Mouse (Mus musculus) layer of hippocampus, adult 8-10 months (tissue): ENCODE results near the gene 4833427G06Rik. TPM values are rescaled to one million over a fixed set of nuclear protein-coding genes. Genes with fewer than 3 reads are reported as not detected.
A peak's percentile ranks its signal among the peaks of the same experiment; 100 is the strongest.
"Not testable (repeated sequence)": the region's sequence is repeated elsewhere in the genome, so short reads cannot be mapped to it uniquely, and the experiment has no call there.

ENCODE experiments used
- DNase-seq, 2 experiments: peaks; one replicate each; pipeline ENCODE4 v3.0.0; 2022; ENCODE audit warnings: low spot score in 2 of 2
- total RNA-seq, 4 experiments: library from RNA; stranded (reverse); gene quantifications; 2 replicates each; pipeline ENCODE4 v1.2.4; 2022

Gene 4833427G06Rik
- total RNA-seq, result under 1 TPM in 2 of 4 experiments, not detected in 2; 0.34 to 0.49 TPM

DNA sequence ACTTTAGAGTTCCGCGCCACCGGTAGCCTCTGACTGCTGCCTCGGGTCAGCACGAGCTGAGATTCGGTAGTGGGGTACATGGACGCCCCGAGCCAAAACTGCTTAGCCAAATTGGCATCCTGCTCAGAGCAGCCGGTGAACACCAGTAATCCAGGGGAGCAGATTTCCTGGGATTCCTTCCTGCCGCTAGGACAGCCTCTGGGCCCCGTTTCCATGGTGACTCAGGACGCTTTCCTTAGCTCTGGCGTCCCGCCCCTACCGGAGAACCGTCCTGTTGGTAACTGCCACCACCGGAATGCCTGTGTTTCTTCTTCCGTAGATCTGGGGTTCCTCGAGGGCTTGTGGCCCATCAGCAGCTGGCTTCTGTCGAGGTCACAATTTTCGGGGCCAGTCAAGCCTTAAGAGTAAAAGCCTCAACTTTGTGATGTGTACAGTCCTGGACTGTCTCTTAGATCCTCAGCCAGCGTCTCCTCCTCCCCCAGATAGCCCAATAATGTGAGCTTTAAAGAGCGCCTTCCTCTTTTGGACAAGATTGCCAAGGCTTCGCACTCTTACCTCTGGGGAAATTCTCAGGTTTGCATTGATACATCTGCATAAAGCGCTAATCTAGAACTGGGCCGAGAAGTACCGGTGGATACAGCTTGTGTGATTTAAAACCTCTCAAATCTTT is at the start of gene 4833427G06Rik:
4833427G06Rik (minus strand) TSS at position 323 of the 670 bp plus-strand sequence.
- peak in 1 of 2 experiments; percentile 26 for DNase-seq

DNA sequence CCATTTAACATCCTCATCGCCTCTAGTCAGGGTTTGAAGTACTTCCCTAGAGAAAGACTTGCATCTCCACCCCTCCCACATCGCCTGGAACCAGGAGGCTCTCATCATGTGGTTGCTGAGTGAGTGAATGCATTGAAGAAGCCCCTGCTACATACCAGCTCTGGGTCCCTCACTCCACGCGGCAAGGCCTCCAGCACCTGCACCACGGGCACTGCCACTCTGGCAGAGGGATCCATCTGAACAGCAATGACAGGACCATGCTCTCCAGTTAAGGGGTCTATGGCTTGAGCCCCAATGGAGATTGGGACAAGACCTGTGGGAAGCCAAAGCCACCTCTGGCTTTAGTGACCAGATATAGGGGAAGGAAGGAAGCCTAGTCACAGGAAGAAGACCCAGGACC is 45.4 kb upstream of the 4833427G06Rik start:
- DNase-seq, result no peak

DNA sequence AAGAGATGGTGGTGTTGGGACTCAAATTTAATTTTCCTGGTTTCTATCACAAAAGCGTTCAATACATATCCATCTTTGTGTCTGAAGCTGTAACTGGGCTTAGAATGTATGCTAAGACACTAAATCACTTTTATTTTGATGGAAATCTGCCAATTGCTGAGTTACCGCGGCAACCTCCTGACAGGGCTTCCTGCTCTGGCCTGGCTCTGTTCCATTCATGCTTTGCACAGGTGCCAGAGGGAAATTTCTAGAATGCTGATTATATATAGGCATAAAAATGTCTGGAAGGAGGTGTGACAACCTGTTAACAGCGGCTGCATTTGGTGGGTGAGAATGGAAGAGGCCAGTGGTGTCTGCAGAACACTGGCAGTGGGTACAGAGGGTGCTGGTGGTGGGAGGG is 44.6 kb upstream of the 4833427G06Rik start:
- DNase-seq, result no peak

DNA sequence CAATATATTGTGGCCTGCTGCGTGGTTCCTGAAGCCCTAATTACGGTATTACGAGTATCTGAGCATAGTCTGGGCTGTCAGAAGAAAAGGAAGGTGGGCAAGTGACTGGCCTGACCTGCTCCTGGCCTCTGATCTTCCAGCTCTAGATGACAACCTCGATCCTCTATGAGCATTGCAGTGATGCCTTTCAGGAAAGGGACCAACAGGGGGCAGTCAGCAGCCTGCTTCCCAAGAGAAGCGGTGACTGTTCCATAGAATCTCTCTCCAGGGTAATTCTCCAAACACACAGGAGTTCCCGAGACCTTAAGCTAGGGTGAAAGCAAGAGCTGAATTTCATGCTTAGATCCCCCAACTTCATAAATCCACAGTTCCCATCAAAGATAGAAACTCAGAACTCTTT is 42.3 kb upstream of the 4833427G06Rik start:
- no peak for DNase-seq

DNA sequence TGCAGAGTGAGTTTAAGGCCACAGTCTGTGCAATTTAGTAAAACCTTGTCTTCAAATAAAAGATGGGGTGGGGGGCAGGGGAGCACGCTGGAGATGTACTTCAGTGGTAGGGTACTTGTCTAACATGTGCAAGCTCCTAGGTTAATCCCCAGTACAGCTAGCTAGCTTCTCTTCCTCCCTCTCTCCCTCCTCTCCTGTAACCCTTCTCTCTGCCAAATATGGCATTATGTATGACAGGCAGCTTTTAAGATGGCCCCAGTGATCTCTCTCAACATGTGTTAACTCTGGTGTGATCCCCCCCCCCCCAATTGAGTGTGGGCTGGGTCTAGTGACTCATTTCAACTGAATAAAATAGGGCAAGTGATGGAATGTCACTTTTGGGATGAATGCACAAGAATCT is 41.6 kb upstream of the 4833427G06Rik start:
- DNase-seq, result no peak

DNA sequence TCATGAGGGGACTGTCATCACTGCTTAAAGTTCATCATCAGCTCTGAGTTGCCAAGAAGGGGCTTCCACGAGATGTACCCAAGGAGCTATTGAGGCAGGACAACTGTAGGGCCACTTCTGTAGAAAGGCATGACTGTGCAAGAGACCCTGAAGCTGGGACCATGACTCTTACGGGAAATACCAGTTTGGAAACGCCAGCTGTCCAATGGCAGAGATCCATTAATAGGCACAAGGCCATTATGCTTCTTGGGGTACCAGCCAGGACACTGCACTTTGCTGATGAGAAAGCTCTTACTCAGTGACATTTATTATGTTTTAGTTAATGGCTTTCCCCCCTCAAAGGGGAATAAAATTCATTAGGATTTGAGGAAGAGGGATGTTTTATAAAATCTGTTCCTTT is 38.8 kb upstream of the 4833427G06Rik start:
- no peak for DNase-seq

DNA sequence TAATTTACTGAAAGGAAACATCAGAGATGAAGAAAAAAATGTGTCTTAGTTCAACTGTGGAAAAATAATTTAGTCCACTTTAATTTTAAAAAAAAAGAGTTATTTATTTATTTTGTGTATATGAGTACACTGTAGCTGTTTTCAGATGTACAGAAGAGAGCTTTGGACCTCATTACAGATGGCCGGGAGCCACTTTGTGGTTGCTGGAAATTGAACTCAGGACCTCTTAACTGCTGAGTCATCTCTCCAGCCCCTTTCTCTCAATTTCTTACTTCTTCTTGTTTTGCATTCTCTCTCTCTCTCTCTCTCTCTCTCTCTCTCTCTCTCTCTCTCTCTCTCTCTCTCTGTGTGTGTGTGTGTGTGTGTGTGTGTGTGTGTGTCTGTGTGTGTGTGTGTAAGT is 37.5 kb upstream of the 4833427G06Rik start:
- DNase-seq, result not testable (repeated sequence)

DNA sequence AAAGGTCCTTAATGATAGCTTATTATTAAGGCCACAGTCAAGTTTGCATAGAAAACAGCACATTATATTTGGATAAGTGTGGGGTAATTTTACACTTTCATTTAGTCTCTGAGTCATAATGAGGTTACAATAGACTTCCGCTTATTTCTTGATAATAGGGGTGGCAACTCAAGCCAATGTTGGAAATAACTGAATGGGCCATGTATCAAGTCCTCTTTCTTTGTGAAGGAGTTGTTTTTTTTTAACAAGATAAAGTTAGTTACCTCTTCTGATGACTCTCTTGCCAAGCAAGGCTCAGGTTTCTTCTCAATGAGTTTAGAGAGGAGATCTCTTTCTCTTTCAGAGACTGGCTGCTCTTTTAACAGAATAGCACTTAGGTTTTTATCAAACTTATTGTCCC is 36.4 kb upstream of the 4833427G06Rik start:
- DNase-seq, result no peak

DNA sequence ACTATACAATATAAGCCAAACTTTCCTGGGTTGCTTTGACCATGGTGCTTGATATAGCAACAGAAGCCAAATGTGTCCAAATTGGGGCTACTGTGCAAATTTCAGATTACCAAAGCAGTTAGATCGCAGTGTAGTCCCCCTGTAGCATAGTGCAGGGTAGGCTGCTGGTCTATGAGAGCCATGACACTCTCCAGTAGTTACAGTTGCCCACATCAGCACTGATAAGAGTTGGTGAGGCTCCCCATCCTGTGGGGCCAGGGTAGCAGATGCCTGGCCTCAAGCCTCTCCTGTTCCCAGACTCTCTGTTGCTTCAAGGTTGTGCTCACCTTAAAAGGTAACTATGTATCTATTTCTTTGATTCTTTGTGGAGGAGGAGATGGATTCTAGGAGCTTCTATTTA is 36.0 kb upstream of the 4833427G06Rik start:
- no peak for DNase-seq

DNA sequence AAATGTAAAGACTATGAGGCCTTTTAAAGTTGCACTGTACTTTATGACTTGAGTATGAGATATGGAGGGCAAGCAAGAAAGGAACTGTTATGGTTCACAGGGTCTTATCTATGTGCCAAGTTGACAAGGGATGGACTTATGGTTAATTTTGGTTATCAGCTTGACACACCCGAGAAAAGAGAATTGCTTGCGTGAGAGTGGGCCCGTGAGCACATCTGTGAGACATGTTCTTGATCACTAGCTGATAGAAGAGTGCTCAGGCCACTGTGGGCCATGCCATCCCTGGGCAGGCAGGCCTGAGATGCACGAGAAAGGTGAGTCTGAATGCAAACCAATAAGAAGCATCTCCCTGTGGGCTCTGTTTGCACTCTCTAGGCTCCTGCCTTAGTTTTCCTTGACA is 35.6 kb upstream of the 4833427G06Rik start:
- no peak for DNase-seq

DNA sequence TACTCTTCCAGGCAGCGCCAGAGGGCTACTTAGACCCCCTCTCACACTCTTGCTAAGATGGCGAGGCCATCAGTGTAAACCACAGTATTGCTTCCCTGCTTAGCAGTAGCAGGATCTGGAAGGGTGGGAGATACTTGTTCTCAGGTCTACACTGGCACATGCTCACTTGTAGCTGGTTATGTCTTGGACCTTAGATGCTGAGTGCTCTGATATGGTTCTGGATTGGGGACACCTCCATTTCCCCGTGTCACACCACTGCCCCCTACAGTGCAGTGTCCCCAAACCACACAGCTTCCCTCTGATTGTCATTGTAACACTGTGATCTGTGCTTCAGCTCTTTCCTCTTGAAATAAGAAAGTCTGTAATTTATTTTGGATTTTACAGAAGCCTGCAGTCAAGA is 35.1 kb upstream of the 4833427G06Rik start:
- peak in 1 of 2 experiments; percentile 20 for DNase-seq

DNA sequence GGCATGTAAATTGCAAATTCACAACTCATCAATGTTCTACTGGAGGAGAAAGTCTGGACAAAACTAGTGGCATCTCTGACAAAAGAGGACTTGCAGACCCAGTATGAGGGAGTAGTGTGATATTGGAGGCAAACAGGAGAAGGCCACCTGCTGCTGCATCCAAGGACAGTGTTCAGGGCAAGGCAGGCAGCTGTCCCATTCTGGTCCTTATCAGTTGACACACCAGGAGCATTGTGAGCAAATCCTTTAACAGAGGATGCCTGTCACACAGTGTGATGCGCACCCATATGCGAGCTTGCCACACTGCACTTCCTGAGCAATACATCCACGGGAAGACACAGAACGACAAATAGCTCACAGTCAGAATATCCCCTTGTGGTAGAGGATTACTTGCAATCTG is 12.9 kb upstream of the 4833427G06Rik start:
- DNase-seq, result no peak

DNA sequence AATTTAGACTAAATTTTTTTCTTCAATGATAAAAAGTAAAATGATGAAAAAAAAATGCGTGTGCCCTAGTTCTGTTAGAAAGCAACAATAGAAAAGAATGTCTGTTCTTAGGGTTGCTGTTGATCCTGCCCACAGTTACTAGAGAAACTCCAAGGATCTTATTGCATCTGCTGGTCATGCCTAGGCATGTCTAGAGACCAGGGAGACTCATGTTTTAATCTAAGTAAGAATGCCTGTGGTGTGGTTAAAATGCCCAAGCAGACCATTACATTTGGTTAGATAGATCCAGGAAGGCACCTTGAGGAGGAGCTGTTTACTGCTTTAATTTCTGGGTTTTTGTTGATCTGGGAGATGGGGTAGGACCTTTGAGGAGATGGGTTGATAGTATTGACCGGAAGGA is 3.9 kb upstream of the 4833427G06Rik start:
- no peak for DNase-seq

DNA sequence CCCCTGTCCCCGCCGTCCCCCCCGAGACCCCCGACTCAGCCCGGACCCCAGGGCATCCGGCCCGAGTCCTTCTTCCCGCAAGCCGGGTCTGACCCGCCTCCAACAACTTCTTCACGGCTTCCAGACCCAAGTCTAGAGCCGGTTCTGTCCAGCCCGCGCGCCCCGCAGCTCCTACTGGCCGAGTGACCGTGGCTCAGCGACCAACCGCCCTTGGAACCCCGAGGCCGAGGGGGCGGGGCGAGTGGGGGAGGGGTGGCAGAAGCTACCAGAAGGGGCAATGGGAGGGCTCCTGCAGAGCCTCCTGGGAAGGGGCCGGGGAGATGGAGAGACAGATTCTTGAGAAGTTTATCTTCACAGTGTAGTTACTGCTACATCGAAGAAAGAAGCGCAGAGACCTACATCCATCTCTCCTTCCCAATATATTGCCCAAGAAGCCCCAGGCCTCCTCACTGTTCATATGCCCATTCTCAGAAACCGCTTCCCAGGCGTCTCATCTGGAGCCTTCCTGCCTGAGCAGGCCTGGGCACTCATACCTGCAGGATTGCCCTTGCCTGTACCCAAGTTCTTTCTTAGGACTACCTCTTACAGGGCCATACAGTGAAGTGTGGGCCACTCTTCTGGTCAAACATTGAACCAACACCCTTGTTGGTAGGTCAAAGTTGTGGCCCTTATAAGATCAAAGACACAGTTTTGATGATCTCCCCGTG is 2.1 kb upstream of the 4833427G06Rik start:
- peak in 1 of 2 experiments; percentile 3 for DNase-seq

DNA sequence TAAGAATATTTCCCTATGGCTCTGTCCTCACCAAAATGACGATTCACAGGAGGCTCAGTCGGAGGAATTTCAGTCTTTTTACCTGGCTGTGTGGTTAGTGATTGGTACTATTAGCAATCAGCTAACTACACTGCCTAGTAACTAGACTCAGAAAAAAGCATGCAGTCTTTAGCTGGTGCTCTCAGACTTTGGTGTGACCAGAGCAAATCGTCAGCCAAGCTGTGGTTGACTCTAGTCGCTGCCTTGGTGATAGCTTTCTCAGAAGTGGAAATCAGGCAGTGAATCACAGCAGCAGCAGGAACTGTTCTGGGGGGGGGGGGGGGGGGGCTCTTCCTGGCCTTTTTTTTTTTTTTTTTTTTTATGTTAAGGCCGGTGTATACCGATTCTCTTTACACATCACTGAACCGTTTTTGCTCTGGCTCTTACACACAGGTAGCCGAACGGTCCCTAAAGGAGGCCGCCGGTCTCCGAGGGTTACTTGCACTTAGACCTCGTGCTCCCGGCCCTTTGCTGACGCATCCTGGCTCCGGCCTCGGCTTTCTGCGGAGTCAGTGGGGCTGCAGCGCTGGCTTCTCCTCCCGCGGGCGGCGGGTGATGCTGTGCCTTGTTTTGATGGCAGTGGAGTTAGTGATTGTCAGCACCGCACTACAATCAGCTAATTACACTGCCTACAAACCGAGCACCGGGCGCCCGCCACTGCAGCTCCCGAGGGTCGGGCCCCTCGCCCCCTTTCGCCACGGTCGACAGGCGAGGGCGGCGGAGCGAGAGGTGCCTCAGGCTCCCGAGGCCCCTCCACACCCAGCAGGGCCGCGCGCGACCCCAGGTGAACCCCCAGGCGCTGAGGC is 1.3 kb upstream of the 4833427G06Rik start:
- peak; percentile 10 to 18 for DNase-seq

DNA sequence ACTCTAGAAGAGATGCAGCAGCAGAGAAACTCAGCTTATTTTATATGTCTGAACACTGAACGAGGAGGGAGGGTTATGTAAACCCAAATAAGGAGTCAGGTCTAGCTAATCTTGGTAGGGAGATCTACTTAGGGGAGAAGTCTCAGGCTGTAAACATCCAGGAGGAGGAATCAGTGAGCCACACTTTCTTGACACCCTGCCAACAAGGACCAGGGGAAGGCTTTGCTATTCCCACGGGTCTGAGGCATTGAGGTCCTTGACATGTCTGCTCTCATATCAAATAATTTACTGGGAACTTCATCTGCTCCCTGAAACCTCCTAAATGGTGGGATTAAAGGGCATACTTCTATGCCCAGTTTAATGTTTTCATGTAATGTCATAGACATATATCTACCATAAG is 5.6 kb downstream of the 4833427G06Rik start:
- no peak for DNase-seq

DNA sequence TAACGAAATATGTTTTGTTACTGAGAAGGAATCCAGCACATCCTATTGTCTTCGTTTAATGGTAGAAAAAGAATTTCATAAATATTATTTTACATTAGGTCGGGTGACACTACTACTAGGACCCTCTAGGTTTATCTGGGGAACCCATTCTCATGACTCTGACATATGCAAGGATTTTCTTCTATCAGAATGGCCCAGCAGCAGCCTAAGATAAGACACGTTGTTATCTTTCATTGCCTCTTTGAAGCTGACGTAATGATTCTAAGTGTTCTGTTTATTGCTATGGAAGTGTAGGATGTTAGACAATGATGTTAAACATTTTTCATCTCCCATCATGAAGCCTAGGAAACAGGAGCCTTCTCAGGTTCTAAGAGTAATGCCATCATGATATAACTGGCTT is 8.2 kb downstream of the 4833427G06Rik start:
- DNase-seq, result no peak

DNA sequence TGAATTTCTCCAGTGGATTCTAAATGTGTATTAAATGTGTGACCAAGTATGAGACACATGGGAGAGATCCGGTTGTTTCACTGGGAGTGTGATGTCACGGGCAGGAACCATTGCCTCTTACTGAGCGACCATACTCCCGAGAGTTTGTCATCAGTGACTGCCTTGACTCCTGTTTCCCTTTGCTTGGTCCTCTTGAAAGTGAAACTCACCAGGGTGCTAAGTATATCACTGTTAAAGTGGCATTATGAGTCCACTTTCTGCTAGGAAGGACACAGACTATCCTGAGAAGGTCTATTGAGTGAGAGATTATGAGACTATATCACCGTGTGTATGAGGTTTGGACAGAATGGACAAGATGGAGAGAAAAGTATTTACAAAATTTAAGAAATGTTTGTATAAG is 20.3 kb downstream of the 4833427G06Rik start:
- DNase-seq, result no peak

DNA sequence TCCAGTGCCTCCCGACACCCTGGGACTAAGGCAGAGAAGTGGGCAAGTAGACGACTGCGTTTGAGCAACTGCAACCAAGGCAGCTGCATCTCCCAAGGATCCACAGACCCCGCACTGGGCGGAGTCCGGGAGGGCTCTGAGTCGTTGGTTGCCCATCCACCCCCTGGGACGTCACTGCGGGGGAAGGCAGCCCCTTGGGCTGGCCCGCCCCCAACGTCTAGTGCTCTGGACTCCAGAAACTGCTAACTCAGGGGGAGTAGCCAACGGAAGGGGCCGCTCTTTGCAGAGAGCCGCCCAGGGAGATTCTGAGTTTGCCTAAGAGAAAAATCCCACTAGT is 24.9 kb downstream of the 4833427G06Rik start, which contains the start of gene Layn:
Layn (minus strand) TSS at position 116 of the 337 bp plus-strand sequence.
- peak in 1 of 2 experiments; percentile 9 for DNase-seq

DNA sequence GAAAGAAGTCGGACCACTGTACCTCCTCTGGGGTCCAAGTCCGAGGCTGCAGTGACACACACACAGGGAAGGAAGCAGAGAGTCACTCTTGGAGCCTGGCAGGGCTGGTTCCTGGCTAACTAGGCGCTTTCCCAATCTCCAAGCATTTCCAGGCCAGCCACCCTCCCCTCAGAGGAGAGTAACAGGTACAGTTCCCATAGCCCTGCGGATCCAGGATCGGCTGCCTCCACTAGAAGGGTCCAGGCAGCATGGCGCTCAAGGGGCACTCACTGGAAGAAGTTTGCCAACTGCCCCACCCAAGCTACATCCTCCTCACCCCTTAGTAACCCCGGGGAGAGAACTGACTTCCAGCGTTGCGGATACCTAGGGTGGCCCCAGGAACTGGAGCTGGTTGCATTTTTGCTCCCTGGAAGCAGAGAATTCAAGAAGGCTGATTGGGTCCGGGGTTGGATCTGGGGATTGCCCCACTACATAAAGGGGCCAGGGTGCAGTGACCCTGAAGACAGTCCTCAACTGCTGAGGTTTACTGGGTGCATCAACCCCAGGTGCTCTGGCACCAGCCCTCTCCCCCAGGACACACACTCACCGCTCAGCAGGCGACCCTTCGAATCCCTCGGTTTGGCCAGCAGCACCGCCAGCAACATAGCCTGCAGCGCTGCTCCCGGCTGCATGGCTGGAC is 25.4 kb downstream of the 4833427G06Rik start:
- no peak for DNase-seq

DNA sequence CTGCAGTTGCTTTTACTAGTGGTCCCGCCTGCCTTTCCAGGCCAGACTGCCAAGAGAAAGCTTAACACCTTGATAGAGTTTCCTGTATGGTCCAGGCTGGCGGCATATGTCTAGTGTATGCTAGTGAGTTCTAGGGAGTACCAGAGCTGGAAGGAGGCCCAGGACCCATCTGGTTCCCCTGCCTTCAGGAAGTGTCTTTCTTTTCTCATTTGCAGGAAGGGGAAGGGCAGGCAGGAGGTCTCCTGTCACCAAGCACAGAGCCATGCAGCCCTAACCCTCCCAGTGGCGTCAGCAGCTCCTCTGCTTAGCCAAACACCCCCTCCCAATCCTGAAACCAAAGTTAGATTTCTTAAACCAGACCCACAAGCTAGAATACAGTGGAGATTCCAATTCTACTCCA is 26.1 kb downstream of the 4833427G06Rik start:
- DNase-seq, result peak in 1 of 2 experiments; percentile 18

DNA sequence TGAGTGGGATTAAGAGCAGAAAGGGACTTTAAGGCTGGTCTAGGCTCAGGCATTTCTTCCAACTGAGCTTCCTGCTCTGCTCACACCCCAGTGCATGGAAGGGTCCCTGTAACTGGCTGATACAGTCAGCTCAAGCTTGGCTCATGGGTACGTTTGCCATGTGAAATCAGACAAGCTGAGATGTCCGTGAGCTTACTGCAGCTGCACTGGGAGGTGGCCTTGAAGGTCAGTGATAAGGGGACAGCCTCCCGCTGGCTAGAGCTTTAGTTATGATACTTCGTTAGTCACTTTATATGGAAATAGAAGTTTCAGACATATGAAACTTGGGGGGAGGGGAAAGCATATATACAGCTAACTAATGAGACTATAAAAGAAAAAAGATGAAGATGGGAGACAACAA is 31.1 kb downstream of the 4833427G06Rik start:
- DNase-seq, result no peak
